Mouse (Mus musculus) ES-E14 (cell line): Measurements from ENCODE around the gene Slc25a45. TPM values are rescaled to one million over a fixed set of nuclear protein-coding genes. Genes with fewer than 3 reads are reported as not detected.
A peak's percentile ranks its signal among the peaks of the same experiment; 100 is the strongest.

Source experiments
- DNase-seq: peaks from one replicate; pipeline ENCODE4 v3.0.0-alpha.2; 2013; ENCODE audit warnings: low read depth, low spot score
- H3K27ac ChIP-seq: 2 replicates; pipeline ENCODE4 v1.5.1; 2012; ENCODE audit warnings: low read depth, mild to moderate bottlenecking, low read length, moderate library complexity, mixed read lengths; ENCODE audit not compliant: poor library complexity, insufficient read depth, severe bottlenecking
- H3K36me3 ChIP-seq: 2 replicates; pipeline ENCODE4 v1.6.1; 2012; ENCODE audit warnings: mild to moderate bottlenecking, low read length, moderate library complexity, mixed read lengths; ENCODE audit not compliant: control insufficient read depth, poor library complexity, insufficient read depth, severe bottlenecking
- H3K4me1 ChIP-seq, 2 experiments: fragments of 150-350 bp in 1 of 2; sonication (generic) in 1 of 2; 2 replicates each; pipeline ENCODE4 v1.6.1; 2012; ENCODE audit warnings: low read length in 2 of 2, mild to moderate bottlenecking in 1 of 2, mixed read lengths in 1 of 2; ENCODE audit not compliant: control insufficient read depth in 2 of 2, insufficient read depth in 2 of 2, poor library complexity in 1 of 2
- H3K4me3 ChIP-seq, 2 experiments: fragments of 150-350 bp in 1 of 2; sonication (generic) in 1 of 2; 2 replicates each; pipeline ENCODE4 v1.5.1; 2012; ENCODE audit warnings: low read length in 2 of 2, low read depth in 1 of 2, mild to moderate bottlenecking in 1 of 2, mixed read lengths in 1 of 2; ENCODE audit not compliant: insufficient read depth in 1 of 2, poor library complexity in 1 of 2, severe bottlenecking in 1 of 2
- H3K9ac ChIP-seq: 2 replicates; pipeline ENCODE4 v1.6.1; 2012; ENCODE audit warnings: low read depth, mild to moderate bottlenecking, low read length, mixed read lengths; ENCODE audit not compliant: poor library complexity, insufficient read depth, severe bottlenecking
- H3K9me3 ChIP-seq: fragments of 150-350 bp; sonication (generic); 2 replicates; pipeline ENCODE4 v1.6.1; 2012; ENCODE audit warnings: low read depth, mild to moderate bottlenecking, low read length; ENCODE audit not compliant: control insufficient read depth, insufficient read depth
- CHD2 ChIP-seq: IDR thresholded peaks from 2 replicates; pipeline ENCODE4 v1.6.1; 2014; ENCODE audit warnings: mild to moderate bottlenecking, low read depth, low read length, inconsistent platforms
- HCFC1 ChIP-seq: IDR thresholded peaks from 2 replicates; pipeline ENCODE4 v1.6.1; 2012; ENCODE audit warnings: low read length, inconsistent platforms, borderline replicate concordance; ENCODE audit not compliant: insufficient read depth
- MAFK ChIP-seq: IDR thresholded peaks from 2 replicates; pipeline ENCODE4 v1.6.1; 2014; ENCODE audit warnings: mild to moderate bottlenecking, low read depth, low read length, inconsistent platforms; ENCODE audit not compliant: insufficient read depth
- ZC3H11A ChIP-seq: IDR thresholded peaks from 2 replicates; pipeline ENCODE4 v1.6.1; 2012; ENCODE audit warnings: low read depth, mild to moderate bottlenecking, inconsistent platforms, low read length, borderline replicate concordance
- ZNF384 ChIP-seq: IDR thresholded peaks from 2 replicates; pipeline ENCODE4 v1.6.1; 2012; ENCODE audit warnings: low read depth, low read length, inconsistent platforms
- in situ Hi-C, 2 experiments: fragments of 600-800 bp; cut with MboI; formaldehyde crosslinking; loops; one replicate each; pipeline ENCODE4 v1.15.1; 2025; ENCODE audit warnings: low sequenced_read_pairs in 2 of 2, inconsistent platforms in 1 of 2; ENCODE audit not compliant: unreplicated experiment in 2 of 2
- total RNA-seq: library from RNA; depleted of rRNA; stranded (reverse); fragments of 300-350 nt; gene quantifications from 2 replicates; pipeline ENCODE4 v1.2.3, GENCODE M21; 2012; rRNA removed

Gene Slc25a45
- total RNA-seq, result 1.2 and 1.9 TPM in 2 replicates

DNA sequence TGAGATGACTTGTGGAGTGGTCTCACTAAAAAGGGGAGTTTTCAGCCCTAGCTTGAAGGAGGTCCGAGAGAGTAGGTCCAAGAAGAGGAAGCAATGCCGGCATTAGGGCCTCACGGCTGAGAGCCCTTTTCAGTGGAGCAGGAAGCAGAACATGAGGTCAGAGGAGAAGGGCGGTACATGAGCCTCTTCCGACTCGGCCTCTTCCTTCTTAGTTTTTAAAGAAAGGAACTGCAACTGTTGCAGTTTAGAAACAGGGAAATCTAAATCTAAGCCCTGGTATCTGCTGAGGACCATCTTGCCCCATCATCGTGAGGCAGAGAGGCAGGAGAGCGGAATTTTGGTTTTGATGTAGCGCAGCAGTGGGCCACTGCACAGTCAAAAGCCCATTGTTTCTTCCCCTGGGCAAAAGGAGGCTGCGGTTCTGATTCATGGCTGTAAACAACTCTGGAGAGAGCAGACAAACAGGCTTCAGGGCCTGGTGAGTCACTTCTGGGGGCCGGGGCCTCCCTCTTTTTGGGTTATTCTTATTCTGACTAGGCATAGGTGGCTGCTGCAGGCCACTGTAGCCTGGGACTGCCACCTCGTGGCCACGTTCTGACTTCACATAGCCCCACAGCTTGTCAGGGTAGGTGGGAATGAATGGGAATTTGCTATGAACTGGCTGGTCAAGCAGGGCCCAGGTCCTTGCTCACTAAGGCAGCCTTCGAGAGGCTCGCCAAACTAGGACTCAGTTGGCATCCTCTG is at the start of gene Slc25a45:
TSS of gene Slc25a45 (plus strand) at position 191 of the 744 bp plus-strand sequence.
- Histone ChIP-seq H3K4me3 (no peak within 1 kb of the TSS), H3K36me3 (peaks cover 4% of the 10 kb centered on the region; the same call in 1 of the 2 replicates), H3K9me3 (no peaks in the 10 kb centered on the region), H3K9ac (peak within 1 kb of the TSS; percentile 12; the same call in 1 of the 2 replicates), H3K4me1 (peaks cover 2 to 9% of the 10 kb centered on the region in 2 experiments; a peak in 2 of 4 replicates), H3K27ac (peak within 1 kb of the TSS; percentile 8)
- DNase-seq, result peak; percentile 54
- peak; percentile 96 for TF ChIP-seq ZC3H11A
- TF ChIP-seq MAFK, result 0 out of 2 replicates have a peak, but pooled peaks have one; percentile 27
- TF ChIP-seq CHD2, result no peak
- 0 out of 2 replicates have a peak, but pooled peaks have one; percentile 19 for TF ChIP-seq HCFC1
- TF ChIP-seq ZNF384, result no peak
- in situ Hi-C loops, result loop anchor here in 1 of 2 experiments (5.0 kb wide), 1 partner anchor 90 kb away; no protein-coding TSS in a partner anchor

DNA sequence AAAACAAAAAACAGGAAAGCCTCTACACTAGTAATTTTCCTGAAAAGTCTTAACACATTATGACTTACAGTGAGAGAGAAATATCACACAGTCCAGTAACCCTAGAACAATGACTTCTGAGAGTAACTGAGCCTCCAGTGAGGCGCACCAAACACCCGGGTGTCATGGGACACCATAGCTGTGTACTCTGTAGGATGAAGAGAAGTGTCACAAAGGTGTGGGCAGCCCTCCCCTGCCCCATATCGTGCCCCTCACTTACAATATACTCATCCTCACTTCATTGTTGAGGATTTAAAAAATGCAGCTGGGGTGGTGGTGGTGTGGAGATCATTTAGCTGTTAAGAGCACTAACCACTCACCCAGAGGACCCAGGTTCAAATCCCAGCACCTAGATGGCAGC is 49.5 kb upstream of the Slc25a45 start:
- H3K36me3 ChIP-seq, result peaks cover 4% of the 10 kb centered on the region; the same call in 1 of the 2 replicates
- no peak overlapping the region for H3K4me3 ChIP-seq
- TF ChIP-seq HCFC1 (no peak), CHD2 (no peak)
- H3K9ac ChIP-seq, result no peak overlapping the region
- in situ Hi-C loops, result no loop called here
- DNase-seq, result no peak
- peaks cover 10 to 19% of the 10 kb centered on the region in 2 experiments for H3K4me1 ChIP-seq
- no peak overlapping the region for H3K27ac ChIP-seq
- no peaks in the 10 kb centered on the region for H3K9me3 ChIP-seq

DNA sequence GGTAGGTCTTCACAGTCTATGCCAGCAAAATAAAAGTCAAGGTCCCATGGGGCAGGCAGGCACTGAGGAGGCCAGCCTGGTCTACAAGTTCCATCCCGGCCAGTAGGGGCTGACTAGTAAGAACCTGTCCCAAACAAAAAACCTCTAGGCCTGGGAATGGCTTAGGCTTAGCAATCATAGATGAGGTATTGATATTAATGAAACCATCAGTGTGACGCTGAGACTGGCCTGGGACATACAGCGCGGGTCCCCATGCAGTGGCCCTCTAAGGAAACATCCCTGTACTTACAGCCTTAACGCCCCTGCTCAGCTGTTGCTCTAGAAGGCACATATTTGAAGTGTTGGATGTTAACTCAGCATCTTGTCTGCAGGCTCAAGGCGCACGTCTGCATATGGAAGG is 48.7 kb upstream of the Slc25a45 start:
- no peak overlapping the region for H3K4me3 ChIP-seq
- TF ChIP-seq ZNF384, result no peak
- no peak for TF ChIP-seq MAFK
- TF ChIP-seq ZC3H11A, result no peak
- no peak for TF ChIP-seq CHD2
- no peak for TF ChIP-seq HCFC1
- H3K4me1 ChIP-seq, result peaks cover 8 to 16% of the 10 kb centered on the region in 2 experiments; a peak in 3 of 4 replicates
- peaks cover 4% of the 10 kb centered on the region; the same call in 1 of the 2 replicates for H3K36me3 ChIP-seq
- in situ Hi-C loops, result no loop called here
- no peak overlapping the region for H3K27ac ChIP-seq
- no peak for DNase-seq
- no peaks in the 10 kb centered on the region for H3K9me3 ChIP-seq
- no peak overlapping the region for H3K9ac ChIP-seq

DNA sequence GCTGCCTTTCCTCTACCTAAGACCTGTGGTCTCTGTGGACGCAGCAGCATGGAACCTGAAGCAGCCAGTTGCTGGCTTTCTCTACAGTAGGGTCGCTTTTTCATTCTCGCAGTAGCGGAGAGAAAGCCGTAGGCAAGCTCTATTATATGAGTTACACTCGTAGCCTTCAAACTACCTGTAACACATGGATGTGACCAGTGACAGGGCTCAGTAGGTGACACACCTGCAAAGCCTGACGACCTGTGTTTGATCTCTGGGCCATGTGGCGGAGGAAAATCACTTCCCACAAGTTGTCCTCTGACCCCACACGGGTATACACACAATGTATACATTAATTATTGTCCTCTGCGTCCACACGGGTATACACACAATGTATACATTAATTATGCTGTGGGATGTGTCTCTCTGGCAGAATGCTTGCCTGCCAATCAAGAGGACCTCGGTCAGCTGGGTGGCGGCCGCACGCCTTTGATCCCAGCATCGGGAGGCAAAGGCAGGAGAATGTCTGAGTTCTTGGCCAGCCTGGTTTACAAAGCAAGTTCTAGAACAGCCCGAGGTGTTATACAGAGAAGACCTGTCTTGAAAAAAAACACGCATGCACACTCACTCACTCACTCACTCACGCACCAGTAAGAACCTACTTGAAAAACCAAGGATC is 47.5 kb upstream of the Slc25a45 start:
- Histone ChIP-seq H3K27ac (no peak overlapping the region), H3K9ac (no peak overlapping the region), H3K9me3 (no peaks in the 10 kb centered on the region), H3K36me3 (peaks cover 2% of the 10 kb centered on the region; the same call in 1 of the 2 replicates), H3K4me3 (no peak overlapping the region), H3K4me1 (peaks cover 1 to 8% of the 10 kb centered on the region in 2 experiments; a peak in 2 of 4 replicates)
- no peak for DNase-seq
- in situ Hi-C loops, result no loop called here
- TF ChIP-seq CHD2 (no peak), HCFC1 (no peak)
